In the genomic region with DNA sequence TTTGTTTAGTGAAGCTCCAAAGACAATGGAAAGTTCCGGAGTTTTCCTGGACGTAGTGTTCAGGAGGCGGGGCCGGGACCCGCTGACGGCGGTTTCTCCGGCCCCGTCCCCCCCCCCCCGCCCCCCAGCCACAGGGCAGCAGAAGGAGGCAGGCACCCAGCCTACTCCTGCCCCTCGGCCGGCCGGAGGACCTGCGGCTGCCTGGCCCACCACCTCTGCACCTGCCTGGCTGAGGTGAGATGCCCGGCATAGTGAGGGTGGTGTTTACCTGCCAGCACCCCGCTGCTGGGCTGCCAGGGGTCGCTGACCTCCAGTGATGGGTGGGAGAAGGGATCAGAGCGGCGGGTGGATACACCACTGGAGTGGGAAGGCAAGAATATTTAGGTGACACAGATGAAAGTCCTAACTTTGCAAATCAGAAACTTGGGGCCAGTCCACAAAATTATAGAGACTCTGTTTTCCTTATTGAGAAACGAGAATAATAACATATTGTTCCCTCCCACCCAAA, we compare ENCODE assay signal across 10 mouse cellular contexts. TPM values are rescaled to one million over a fixed set of nuclear protein-coding genes. Genes with fewer than 3 reads are reported as not detected.
DNase-seq lines count a peak whose midpoint lies in the region; ATAC-seq lines count a peak whose summit lies in the region.
"Had no signal": no experiment of that assay in that cellular context is flagged by ENCODE, and none has a peak within 500 bp of the region (broad histone marks: within the 10 kb centered on the region; RNA-seq: fewer than 3 reads in every experiment).

Tbx15 (plus strand) TSS at position 169 of the 508 bp plus-strand sequence.

- peak within 1 kb of the TSS; percentile 1; the same call in 1 of the 2 replicates for H3K4me2 ChIP-seq in kidney, embryonic 14.5 days (replicated peaks; ENCODE audit: low read depth, low read length)
- H3K4me2 ChIP-seq in embryonic facial prominence, embryonic 11.5 days (ENCODE audit: low read depth, low read length), result peak within 1 kb of the TSS; percentile 33
- H3K4me2 ChIP-seq in midbrain, embryonic 13.5 days (replicated peaks), result peak within 1 kb of the TSS; percentile 17; the same call in 1 of the 2 replicates

- no peak for DNase-seq in kidney, adult 9 months
- DNase-seq in embryonic facial prominence, embryonic 11.5 days (ENCODE audit: low spot score), result no peak
- DNase-seq in hindbrain, embryonic 10.5 days (ENCODE audit: low spot score), result no peak
- DNase-seq in adrenal gland, adult 8-10 months, result no peak
- DNase-seq in embryo, embryonic 10 days (ENCODE audit: low spot score), result no peak
- no peak for DNase-seq in right cerebral cortex, adult 18-20 months
- DNase-seq: cerebellum, postnatal 25 days had no signal

- H3K27ac ChIP-seq in kidney, embryonic 14.5 days (ENCODE audit: low read depth, low read length), result no peak within 1 kb of the TSS
- no peak within 1 kb of the TSS for H3K27ac ChIP-seq in embryonic facial prominence, embryonic 11.5 days (replicated peaks; ENCODE audit: low read depth, low read length)
- H3K27ac ChIP-seq in hindbrain, embryonic 10.5 days, result no peak within 1 kb of the TSS
- H3K27ac ChIP-seq in midbrain, embryonic 13.5 days, result no peak within 1 kb of the TSS

- peak within 1 kb of the TSS; percentile 15 for H3K4me3 ChIP-seq in kidney, embryonic 14.5 days (ENCODE audit: low read length)
- H3K4me3 ChIP-seq in embryonic facial prominence, embryonic 11.5 days (ENCODE audit: low read depth, low read length), result peak within 1 kb of the TSS; percentile 18
- peak within 1 kb of the TSS; percentile 29 for H3K4me3 ChIP-seq in hindbrain, embryonic 10.5 days
- no peak within 1 kb of the TSS for H3K4me3 ChIP-seq in midbrain, embryonic 13.5 days (replicated peaks)

- H3K4me1 ChIP-seq in kidney, embryonic 14.5 days (ENCODE audit: control insufficient read depth, insufficient read depth, low read length), result no peaks in the 10 kb centered on the region
- no peaks in the 10 kb centered on the region; the same call in 1 of the 2 replicates for H3K4me1 ChIP-seq in embryonic facial prominence, embryonic 11.5 days (ENCODE audit: control insufficient read depth, insufficient read depth, low read length)
- H3K4me1 ChIP-seq in hindbrain, embryonic 10.5 days (replicated peaks), result peaks cover 11% of the 10 kb centered on the region
- H3K4me1 ChIP-seq in midbrain, embryonic 13.5 days (replicated peaks), result peaks cover 10% of the 10 kb centered on the region

- no peaks in the 10 kb centered on the region for H3K9me3 ChIP-seq in kidney, embryonic 14.5 days (ENCODE audit: control insufficient read depth, low read length)
- no peaks in the 10 kb centered on the region for H3K9me3 ChIP-seq in embryonic facial prominence, embryonic 11.5 days (replicated peaks; ENCODE audit: control insufficient read depth, low read length)
- no peaks in the 10 kb centered on the region for H3K9me3 ChIP-seq in hindbrain, embryonic 10.5 days
- H3K9me3 ChIP-seq in midbrain, embryonic 13.5 days, result no peaks in the 10 kb centered on the region

- no peak within 1 kb of the TSS for H3K9ac ChIP-seq in kidney, embryonic 14.5 days (ENCODE audit: low read depth, low read length)
- peak within 1 kb of the TSS; percentile 39 for H3K9ac ChIP-seq in embryonic facial prominence, embryonic 11.5 days (replicated peaks; ENCODE audit: low read length)
- no peak within 1 kb of the TSS for H3K9ac ChIP-seq in midbrain, embryonic 13.5 days (replicated peaks)

- 1% methylated on average over 19 of the region's 20 CpGs for WGBS in kidney, embryonic 14.5 days
- WGBS in embryonic facial prominence, embryonic 11.5 days, result under 1% methylated on average over 18 of the region's 20 CpGs
- WGBS in hindbrain, embryonic 10.5 days, result under 1% methylated on average over 18 of the region's 20 CpGs
- WGBS in midbrain, embryonic 13.5 days, result 3% methylated on average over 20 of the region's 20 CpGs

- H3K27me3 ChIP-seq in kidney, embryonic 14.5 days (ENCODE audit: control insufficient read depth, insufficient read depth, low read length), result peaks cover 97% of the 10 kb centered on the region
- peaks cover 80% of the 10 kb centered on the region for H3K27me3 ChIP-seq in embryonic facial prominence, embryonic 11.5 days (ENCODE audit: control insufficient read depth, insufficient read depth, low read length)
- H3K27me3 ChIP-seq in hindbrain, embryonic 10.5 days (ENCODE audit: insufficient read depth, poor library complexity, severe bottlenecking), result peaks cover 100% of the 10 kb centered on the region
- peaks cover 98% of the 10 kb centered on the region for H3K27me3 ChIP-seq in midbrain, embryonic 13.5 days
- H3K27me3 ChIP-seq: Patski had no signal

- 0 out of 2 replicates have a peak, but pooled peaks have one; percentile 3 for ATAC-seq in kidney, embryonic 14.5 days (ENCODE audit: low FRiP score, low TSS enrichment)
- no peak for ATAC-seq in embryonic facial prominence, embryonic 11.5 days (replicated peaks; ENCODE audit: insufficient number of reproducible peaks, low FRiP score, low TSS enrichment, low read depth)
- peak; percentile 38; the same call in 1 of the 2 replicates for ATAC-seq in midbrain, embryonic 13.5 days
- ATAC-seq: Patski had no signal

- no peaks in the 10 kb centered on the region for H3K36me3 ChIP-seq in kidney, embryonic 14.5 days (ENCODE audit: control insufficient read depth, insufficient read depth, low read length)
- H3K36me3 ChIP-seq in embryonic facial prominence, embryonic 11.5 days (replicated peaks; ENCODE audit: control insufficient read depth, insufficient read depth, low read depth, low read length), result no peaks in the 10 kb centered on the region
- H3K36me3 ChIP-seq in hindbrain, embryonic 10.5 days, result no peaks in the 10 kb centered on the region
- no peaks in the 10 kb centered on the region for H3K36me3 ChIP-seq in midbrain, embryonic 13.5 days

RNA-seq across cellular contexts. Expression of gene Tbx15, which starts in this region (rescaled TPM):
- polyA plus RNA-seq in kidney, embryonic 14.5 days (2014; fragmentation: Nextera tagmentation; extraction: Ambion mirVana), result 0.09 TPM in 1 of 2 replicates, not detected in the other
- polyA plus RNA-seq in embryonic facial prominence, embryonic 11.5 days (2014; fragmentation: Nextera tagmentation; extraction: Ambion mirVana), result 7.1 and 8.3 TPM in 2 replicates
- 2.2 and 2.3 TPM in 2 replicates for polyA plus RNA-seq in hindbrain, embryonic 10.5 days (2016; fragmentation: Nextera tagmentation; extraction: Ambion mirVana)
- polyA plus RNA-seq in midbrain, embryonic 13.5 days (2015; fragmentation: Nextera tagmentation; extraction: Ambion mirVana), result 0.35 and 0.39 TPM in 2 replicates
- 1 to 10 TPM in 1 of 4 experiments, under 1 TPM in 3; 0.35 to 1.4 (median 0.45) TPM for total RNA-seq in adrenal gland, adult 8-10 months (2022)

Comparison
In these comparisons a context has a peak if more than half of its experiments do, and no peak if none do; other contexts are left out.
1. Peak in ATAC-seq, H3K4me3 ChIP-seq and H3K4me2 ChIP-seq in kidney, embryonic 14.5 days; RNA of the gene not detected or under 1 TPM.
2. Peak in ATAC-seq and H3K4me2 ChIP-seq in midbrain, embryonic 13.5 days; RNA of the gene not detected or under 1 TPM.